Mouse (Mus musculus): ENCODE measurements around the gene Micu1. TPM values are rescaled to one million over a fixed set of nuclear protein-coding genes. Genes with fewer than 3 reads are reported as not detected.

The Micu1 gene
- polyA plus RNA-seq, 1 experiment from 2014 or later = 78.4 TPM

GRCm38 (mm10) chr10:59819146-59819545, 116.9 kb downstream of the Micu1 start:
- H3K9me3 ChIP-seq (replicated peaks; ENCODE audit: control insufficient read depth, low read length, poor library complexity, severe bottlenecking) = no peaks in the 10 kb centered on the region
- H3K4me2 ChIP-seq (ENCODE audit: low read length) = no peak overlapping the region
- ATAC-seq = no peak
- H3K4me1 ChIP-seq (ENCODE audit: control insufficient read depth, insufficient read depth, low read length) = no peaks in the 10 kb centered on the region
- no peak overlapping the region for H3K9ac ChIP-seq (ENCODE audit: low read depth, low read length)
- H3K4me3 ChIP-seq (ENCODE audit: low read depth, low read length) = no peak overlapping the region
- H3K27me3 ChIP-seq (ENCODE audit: control insufficient read depth, insufficient read depth, low read depth, low read length) = no peaks in the 10 kb centered on the region
- H3K36me3 ChIP-seq (ENCODE audit: control insufficient read depth, insufficient read depth, low read length) = no peaks in the 10 kb centered on the region
- H3K27ac ChIP-seq (ENCODE audit: low read length) = no peak overlapping the region
- 68% methylated on average over 9 of the region's 9 CpGs for WGBS

DNA sequence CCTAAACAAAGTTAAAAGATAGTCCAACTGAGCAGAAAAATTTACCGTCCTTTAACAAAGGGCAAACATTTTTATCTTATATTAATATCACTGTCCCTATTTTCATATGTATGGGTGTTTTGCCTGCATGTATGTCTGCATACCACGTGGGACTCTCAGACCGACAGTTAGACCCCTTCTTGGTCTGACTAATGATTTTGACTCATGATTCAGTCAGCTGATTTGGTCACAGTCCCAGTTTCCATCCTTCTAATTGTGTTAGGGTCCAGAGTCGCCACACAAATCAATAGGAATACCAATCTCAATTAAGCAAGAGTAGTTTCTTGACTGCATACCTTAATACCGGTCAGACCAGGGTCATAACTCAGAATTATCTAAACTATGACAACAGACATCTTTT, 118.6 kb downstream of the Micu1 start:
- WGBS = 94% methylated on average over 5 of the region's 5 CpGs
- no peak overlapping the region for H3K4me3 ChIP-seq (ENCODE audit: low read depth, low read length)
- no peaks in the 10 kb centered on the region for H3K4me1 ChIP-seq (ENCODE audit: control insufficient read depth, insufficient read depth, low read length)
- H3K9ac ChIP-seq (ENCODE audit: low read depth, low read length) = no peak overlapping the region
- H3K27me3 ChIP-seq (ENCODE audit: control insufficient read depth, insufficient read depth, low read depth, low read length) = no peaks in the 10 kb centered on the region
- no peak for ATAC-seq
- H3K36me3 ChIP-seq (ENCODE audit: control insufficient read depth, insufficient read depth, low read length) = no peaks in the 10 kb centered on the region
- H3K4me2 ChIP-seq (ENCODE audit: low read length) = no peak overlapping the region
- H3K9me3 ChIP-seq (replicated peaks; ENCODE audit: control insufficient read depth, low read length, poor library complexity, severe bottlenecking) = no peaks in the 10 kb centered on the region
- no peak overlapping the region for H3K27ac ChIP-seq (ENCODE audit: low read length)

DNA sequence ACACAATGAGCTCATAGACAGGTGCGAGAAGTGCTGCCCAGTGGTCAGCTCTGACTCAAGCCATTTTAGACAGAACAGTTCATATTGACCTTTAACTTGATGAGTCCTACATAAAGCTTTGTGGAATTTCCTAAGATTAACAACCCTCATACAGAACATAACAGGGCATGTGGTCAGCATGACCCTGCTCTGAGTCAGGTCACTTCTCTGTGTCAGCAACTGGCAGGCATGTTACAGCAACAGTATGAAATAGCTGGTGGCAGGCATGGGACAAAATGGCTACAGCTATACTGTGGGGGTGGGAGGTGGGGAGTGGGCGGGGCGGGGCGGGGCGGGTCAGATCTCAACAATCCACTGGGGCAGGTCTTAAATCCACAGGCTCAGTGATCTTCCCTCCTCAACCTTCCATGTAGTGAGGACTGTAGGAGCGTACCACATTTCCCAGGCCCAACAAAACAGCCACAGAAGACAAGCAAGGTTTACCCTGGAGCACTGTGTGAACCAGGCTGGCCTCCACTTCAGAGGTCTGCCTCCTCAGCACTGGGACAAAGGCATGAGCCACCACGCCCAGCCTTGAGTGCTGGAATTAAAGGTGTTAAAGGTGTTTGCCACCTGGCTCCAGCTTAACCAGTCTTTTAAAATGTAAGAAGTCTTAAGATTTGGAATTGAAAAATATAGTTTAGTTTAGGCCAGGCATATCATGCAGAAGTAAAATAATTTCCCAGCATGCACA, 119.2 kb downstream of the Micu1 start:
- Histone ChIP-seq H3K27me3 (ENCODE audit: control insufficient read depth, insufficient read depth, low read depth, low read length) (no peaks in the 10 kb centered on the region), H3K9ac (ENCODE audit: low read depth, low read length) (no peak overlapping the region), H3K4me2 (ENCODE audit: low read length) (no peak overlapping the region), H3K4me1 (ENCODE audit: control insufficient read depth, insufficient read depth, low read length) (no peaks in the 10 kb centered on the region), H3K4me3 (ENCODE audit: low read depth, low read length) (no peak overlapping the region), H3K27ac (ENCODE audit: low read length) (no peak overlapping the region), H3K9me3 (replicated peaks; ENCODE audit: control insufficient read depth, low read length, poor library complexity, severe bottlenecking) (no peaks in the 10 kb centered on the region), H3K36me3 (ENCODE audit: control insufficient read depth, insufficient read depth, low read length) (no peaks in the 10 kb centered on the region)
- 87% methylated on average over 7 of the region's 7 CpGs for WGBS
- ATAC-seq = no peak

DNA sequence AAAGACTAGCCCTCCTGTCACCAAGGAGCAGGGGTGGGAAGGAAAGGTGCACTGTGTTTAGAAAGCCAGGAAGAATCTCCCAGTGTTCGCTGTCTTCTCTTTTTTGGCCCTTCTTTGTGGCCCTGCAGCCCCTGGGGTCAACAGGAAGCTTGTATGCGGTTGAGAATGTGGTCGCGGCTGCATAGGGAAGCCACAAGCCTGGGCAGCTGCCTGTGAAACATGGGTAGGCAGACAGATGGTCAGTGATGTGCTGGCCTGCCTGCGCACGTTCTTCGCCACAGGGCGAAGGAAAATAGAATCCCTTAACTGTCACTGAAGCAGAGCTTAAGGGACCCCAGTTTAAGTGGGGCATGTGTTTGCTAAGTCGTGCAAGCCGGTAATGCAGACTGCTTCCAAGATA, 120.6 kb downstream of the Micu1 start:
- Histone ChIP-seq H3K9ac (ENCODE audit: low read depth, low read length) (no peak overlapping the region), H3K9me3 (replicated peaks; ENCODE audit: control insufficient read depth, low read length, poor library complexity, severe bottlenecking) (no peaks in the 10 kb centered on the region), H3K4me1 (ENCODE audit: control insufficient read depth, insufficient read depth, low read length) (no peaks in the 10 kb centered on the region), H3K4me2 (ENCODE audit: low read length) (no peak overlapping the region), H3K27ac (ENCODE audit: low read length) (no peak overlapping the region), H3K36me3 (ENCODE audit: control insufficient read depth, insufficient read depth, low read length) (peaks cover 6% of the 10 kb centered on the region), H3K4me3 (ENCODE audit: low read depth, low read length) (no peak overlapping the region), H3K27me3 (ENCODE audit: control insufficient read depth, insufficient read depth, low read depth, low read length) (no peaks in the 10 kb centered on the region)
- no peak for ATAC-seq
- 85% methylated on average over 10 of the region's 10 CpGs for WGBS

GRCm38 (mm10) chr10:59825137-59825812, 123.0 kb downstream of the Micu1 start:
- ATAC-seq = no peak
- H3K27ac ChIP-seq (ENCODE audit: low read length) = no peak overlapping the region
- H3K9me3 ChIP-seq (replicated peaks; ENCODE audit: control insufficient read depth, low read length, poor library complexity, severe bottlenecking) = no peaks in the 10 kb centered on the region
- no peak overlapping the region for H3K4me2 ChIP-seq (ENCODE audit: low read length)
- H3K9ac ChIP-seq (ENCODE audit: low read depth, low read length) = no peak overlapping the region
- no peaks in the 10 kb centered on the region for H3K27me3 ChIP-seq (ENCODE audit: control insufficient read depth, insufficient read depth, low read depth, low read length)
- 84% methylated on average over 16 of the region's 16 CpGs for WGBS
- H3K4me3 ChIP-seq (ENCODE audit: low read depth, low read length) = no peak overlapping the region
- H3K36me3 ChIP-seq (ENCODE audit: control insufficient read depth, insufficient read depth, low read length) = peaks cover 13% of the 10 kb centered on the region
- no peaks in the 10 kb centered on the region for H3K4me1 ChIP-seq (ENCODE audit: control insufficient read depth, insufficient read depth, low read length)

DNA sequence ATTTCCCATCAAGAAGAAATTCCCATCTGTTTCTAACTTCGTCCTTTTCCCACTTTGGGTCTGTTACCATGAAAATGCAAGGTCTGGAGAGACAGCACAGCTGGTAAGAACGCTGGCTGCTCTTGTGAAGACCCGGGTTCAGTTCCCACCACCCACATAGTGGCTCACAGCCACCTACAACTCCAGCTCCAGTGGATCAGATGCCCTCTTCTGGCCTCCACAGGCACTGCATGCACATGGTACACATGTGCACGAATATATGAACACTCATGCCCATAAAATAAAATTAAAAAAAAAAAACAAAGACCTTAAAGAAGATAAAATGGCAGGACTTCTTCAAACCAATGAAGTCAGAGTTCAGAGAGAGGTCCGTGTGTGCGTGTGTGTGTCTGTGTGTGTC, 127.6 kb downstream of the Micu1 start:
- Histone ChIP-seq H3K4me3 (ENCODE audit: low read depth, low read length) (no peak overlapping the region), H3K9me3 (replicated peaks; ENCODE audit: control insufficient read depth, low read length, poor library complexity, severe bottlenecking) (no peaks in the 10 kb centered on the region), H3K27ac (ENCODE audit: low read length) (no peak overlapping the region), H3K9ac (ENCODE audit: low read depth, low read length) (no peak overlapping the region), H3K4me1 (ENCODE audit: control insufficient read depth, insufficient read depth, low read length) (no peaks in the 10 kb centered on the region), H3K4me2 (ENCODE audit: low read length) (no peak overlapping the region), H3K36me3 (ENCODE audit: control insufficient read depth, insufficient read depth, low read length) (peaks cover 13% of the 10 kb centered on the region), H3K27me3 (ENCODE audit: control insufficient read depth, insufficient read depth, low read depth, low read length) (no peaks in the 10 kb centered on the region)
- 94% methylated on average over 6 of the region's 6 CpGs for WGBS
- ATAC-seq = no peak

DNA sequence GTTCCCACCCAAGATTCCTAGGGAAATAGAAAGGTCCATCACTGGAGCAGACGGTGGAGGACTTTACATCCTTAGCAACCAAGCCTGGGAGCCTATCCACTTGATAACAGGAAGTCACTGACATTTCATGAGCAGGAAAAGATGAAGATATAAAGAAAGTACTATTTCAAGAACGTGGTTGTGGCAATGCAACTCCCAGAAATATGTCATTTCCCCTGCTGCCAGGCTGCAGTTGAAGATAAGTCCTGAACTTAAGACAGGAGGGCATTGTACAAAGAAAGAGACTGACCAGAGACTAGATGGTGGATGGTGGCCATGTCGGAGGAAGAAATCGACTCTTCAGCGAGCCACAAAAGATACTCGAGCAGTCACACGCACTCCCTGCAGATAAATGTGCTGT, 129.7 kb downstream of the Micu1 start:
- no peak overlapping the region for H3K4me2 ChIP-seq (ENCODE audit: low read length)
- no peak for ATAC-seq
- H3K4me3 ChIP-seq (ENCODE audit: low read depth, low read length) = no peak overlapping the region
- H3K9me3 ChIP-seq (replicated peaks; ENCODE audit: control insufficient read depth, low read length, poor library complexity, severe bottlenecking) = no peaks in the 10 kb centered on the region
- H3K4me1 ChIP-seq (ENCODE audit: control insufficient read depth, insufficient read depth, low read length) = no peaks in the 10 kb centered on the region
- H3K9ac ChIP-seq (ENCODE audit: low read depth, low read length) = no peak overlapping the region
- peaks cover 13% of the 10 kb centered on the region for H3K36me3 ChIP-seq (ENCODE audit: control insufficient read depth, insufficient read depth, low read length)
- H3K27me3 ChIP-seq (ENCODE audit: control insufficient read depth, insufficient read depth, low read depth, low read length) = no peaks in the 10 kb centered on the region
- H3K27ac ChIP-seq (ENCODE audit: low read length) = no peak overlapping the region
- WGBS = 93% methylated on average over 7 of the region's 7 CpGs

- 86% methylated on average over 14 of the region's 14 CpGs for WGBS
- Histone ChIP-seq H3K9ac (ENCODE audit: low read depth, low read length) (no peak overlapping the region), H3K27ac (ENCODE audit: low read length) (no peak overlapping the region; the same call in 1 of the 2 replicates), H3K4me2 (ENCODE audit: low read length) (no peak overlapping the region), H3K9me3 (replicated peaks; ENCODE audit: control insufficient read depth, low read length, poor library complexity, severe bottlenecking) (no peaks in the 10 kb centered on the region), H3K36me3 (ENCODE audit: control insufficient read depth, insufficient read depth, low read length) (no peaks in the 10 kb centered on the region), H3K4me3 (ENCODE audit: low read depth, low read length) (no peak overlapping the region), H3K27me3 (ENCODE audit: control insufficient read depth, insufficient read depth, low read depth, low read length) (no peaks in the 10 kb centered on the region), H3K4me1 (ENCODE audit: control insufficient read depth, insufficient read depth, low read length) (no peaks in the 10 kb centered on the region)
- ATAC-seq = no peak
These were observed 133.3 kb downstream of the Micu1 start for GRCm38 (mm10) chr10:59835301-59836155.

DNA sequence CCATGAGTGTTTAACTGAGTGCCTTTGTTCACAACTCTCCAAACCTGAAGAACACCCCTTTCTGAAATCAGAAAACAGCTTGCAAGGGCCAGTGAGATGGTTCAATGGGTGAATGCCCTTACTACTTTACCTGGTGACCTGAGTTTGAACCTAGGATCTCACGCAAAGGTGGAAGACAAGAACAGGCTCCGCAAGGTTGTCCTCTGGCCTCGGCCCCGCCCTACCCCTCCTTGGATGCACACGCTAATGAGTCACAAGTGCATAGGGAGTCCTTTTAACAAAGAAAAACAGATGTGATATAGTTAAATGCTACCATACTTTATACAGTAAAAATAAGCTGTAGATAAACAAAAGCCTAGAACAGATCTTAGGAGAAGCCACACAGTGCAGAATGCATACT, 135.2 kb downstream of the Micu1 start:
- Histone ChIP-seq H3K4me1 (ENCODE audit: control insufficient read depth, insufficient read depth, low read length) (no peaks in the 10 kb centered on the region), H3K36me3 (ENCODE audit: control insufficient read depth, insufficient read depth, low read length) (no peaks in the 10 kb centered on the region), H3K27ac (ENCODE audit: low read length) (no peak overlapping the region), H3K9ac (ENCODE audit: low read depth, low read length) (no peak overlapping the region), H3K27me3 (ENCODE audit: control insufficient read depth, insufficient read depth, low read depth, low read length) (no peaks in the 10 kb centered on the region), H3K4me2 (ENCODE audit: low read length) (no peak overlapping the region), H3K4me3 (ENCODE audit: low read depth, low read length) (no peak overlapping the region), H3K9me3 (replicated peaks; ENCODE audit: control insufficient read depth, low read length, poor library complexity, severe bottlenecking) (no peaks in the 10 kb centered on the region)
- ATAC-seq = no peak
- 98% methylated on average over 5 of the region's 5 CpGs for WGBS
